Mouse (Mus musculus) frontal cortex, postnatal 36 days (tissue): ENCODE measurements around the gene Fam155a.

Experiments used
- DNase-seq, 2 experiments: peaks; one replicate each; pipeline ENCODE4 v3.0.0; 2022; ENCODE audit warnings: low spot score in 2 of 2

Gene Fam155a

DNA sequence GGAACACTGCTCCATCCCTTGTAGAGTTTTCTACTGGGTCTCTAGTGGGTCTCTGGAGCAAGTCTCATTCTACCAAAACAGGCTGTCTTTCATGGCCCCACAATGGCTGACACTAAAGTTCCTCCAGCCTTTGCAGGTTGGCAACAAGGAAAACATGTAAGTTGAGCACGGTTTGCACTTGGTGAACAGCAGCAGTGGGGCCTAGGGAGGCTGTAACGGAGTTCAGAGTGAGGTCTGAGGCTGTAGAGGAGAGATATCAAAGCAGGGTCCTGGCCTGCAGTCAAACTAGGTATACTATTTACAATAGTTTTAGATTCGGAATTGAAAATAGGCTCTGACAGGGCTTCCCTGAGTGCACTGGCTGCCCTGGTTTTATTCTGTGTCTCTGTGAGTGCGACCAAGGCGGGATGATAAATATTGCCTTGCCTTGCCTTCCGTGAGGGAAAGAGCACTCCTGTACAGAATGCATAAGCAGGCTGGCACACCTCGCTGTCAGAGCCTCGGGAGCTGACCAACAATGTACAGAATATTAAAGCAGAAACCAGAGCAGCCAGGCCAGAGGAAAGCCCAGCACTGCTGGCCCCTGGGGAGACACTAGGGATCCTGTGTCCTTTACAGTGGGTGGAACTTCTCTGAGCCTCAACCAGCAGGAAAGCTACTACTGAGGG, 277.3 kb downstream of the Fam155a start:
- DNase-seq, result no peak

GRCm38 (mm10) chr8:9482565-9482964, 288.4 kb downstream of the Fam155a start:
- DNase-seq, result no peak

DNA sequence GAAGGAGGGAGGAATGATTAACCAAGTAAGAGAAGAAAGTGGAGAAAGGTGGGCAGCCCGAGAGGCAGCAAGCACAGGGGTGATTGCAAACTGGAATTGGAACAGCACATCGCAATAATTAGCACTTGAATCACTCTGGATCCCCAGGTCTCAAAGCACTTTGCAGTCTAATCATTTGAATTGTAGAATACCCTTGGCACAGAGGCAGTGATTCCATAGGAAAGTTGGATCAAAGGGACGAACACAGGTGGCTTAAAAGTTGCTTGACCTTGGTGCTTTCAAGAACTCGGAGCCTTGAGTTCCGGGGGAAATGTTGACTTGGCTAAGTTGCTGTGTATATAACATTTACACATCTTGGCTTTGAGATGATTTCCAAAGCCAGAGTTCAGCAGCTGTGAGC, 299.7 kb downstream of the Fam155a start:
- no peak for DNase-seq

DNA sequence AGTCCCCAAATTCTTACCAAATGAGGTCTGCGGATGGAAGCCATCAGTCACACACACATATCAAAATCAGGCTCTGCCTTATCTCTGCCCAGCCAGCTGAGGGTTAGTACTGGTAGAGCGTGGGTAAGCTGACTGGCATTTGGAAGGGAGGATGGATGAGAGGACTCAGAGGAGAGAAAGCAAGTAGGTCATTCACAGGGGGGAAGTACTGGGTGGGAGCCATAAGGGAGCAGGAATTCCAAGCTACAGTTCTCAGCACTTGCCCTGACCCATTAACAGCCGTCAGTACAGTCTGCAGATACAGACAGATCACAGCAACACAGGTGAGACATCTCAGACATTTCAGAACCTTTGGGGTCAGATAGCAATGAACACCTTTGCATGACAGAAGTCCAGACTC, 300.8 kb downstream of the Fam155a start:
- DNase-seq, result no peak

DNA sequence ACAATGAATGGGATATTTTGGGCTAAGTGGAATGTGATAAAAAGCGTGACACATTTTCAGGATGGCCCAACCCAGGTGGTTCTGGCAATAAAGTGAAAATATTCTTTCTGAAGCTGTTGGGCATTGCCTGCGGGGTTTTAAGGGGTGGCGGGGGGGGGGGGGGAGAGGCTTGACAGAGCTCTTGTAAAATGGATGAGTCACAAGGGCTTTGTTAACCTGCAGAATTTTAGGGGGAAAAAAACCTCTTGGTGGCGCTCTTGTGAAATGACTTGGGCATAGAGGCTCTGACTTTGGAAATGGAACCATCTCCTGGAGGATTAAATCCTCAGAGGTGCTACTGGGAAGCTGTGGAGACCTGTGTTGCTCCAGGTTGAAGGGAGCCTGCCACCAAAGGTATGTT, 309.9 kb downstream of the Fam155a start:
- no peak for DNase-seq

DNA sequence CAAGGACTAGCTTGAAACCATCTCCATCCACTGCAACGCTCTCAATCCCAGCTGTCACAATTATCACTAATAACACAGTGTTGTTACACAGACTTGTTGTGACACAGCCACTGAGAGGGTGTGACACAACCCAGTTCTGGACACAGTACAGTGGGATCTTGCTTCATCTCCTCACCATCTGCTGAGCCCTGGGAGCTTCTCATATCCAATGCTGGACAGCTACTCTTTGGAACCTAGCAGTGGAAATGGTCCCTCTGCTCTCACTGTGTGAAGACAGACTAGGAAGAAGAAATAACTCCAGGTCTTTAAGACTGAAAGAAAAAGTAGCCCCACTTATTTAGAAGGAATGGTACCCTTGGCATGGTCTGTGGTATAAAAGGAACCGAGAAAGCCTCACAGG, 310.3 kb downstream of the Fam155a start:
- DNase-seq, result no peak

- DNase-seq, result no peak
Measured at GRCm38 (mm10) chr8:9458614-9459013, 312.3 kb downstream of the Fam155a start.

DNA sequence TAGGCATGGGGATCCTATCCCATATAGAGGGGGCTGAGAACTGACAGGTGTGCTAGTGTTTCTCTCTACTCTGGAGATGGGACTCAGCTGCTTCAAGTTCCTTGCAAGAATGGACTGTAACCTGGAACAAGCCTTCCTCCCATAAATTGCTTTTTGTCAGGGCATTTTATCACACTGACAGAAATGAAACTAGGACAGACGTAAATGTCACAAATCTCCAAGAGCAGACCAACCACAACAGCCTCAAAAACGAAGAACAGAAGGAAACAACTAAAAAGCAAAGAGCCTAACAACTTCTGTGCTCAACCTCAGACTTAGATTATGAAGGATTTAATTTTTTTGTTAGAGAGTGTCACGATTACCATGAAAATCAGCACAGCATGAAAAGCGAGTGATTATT, 315.8 kb downstream of the Fam155a start:
- DNase-seq, result no peak

DNA sequence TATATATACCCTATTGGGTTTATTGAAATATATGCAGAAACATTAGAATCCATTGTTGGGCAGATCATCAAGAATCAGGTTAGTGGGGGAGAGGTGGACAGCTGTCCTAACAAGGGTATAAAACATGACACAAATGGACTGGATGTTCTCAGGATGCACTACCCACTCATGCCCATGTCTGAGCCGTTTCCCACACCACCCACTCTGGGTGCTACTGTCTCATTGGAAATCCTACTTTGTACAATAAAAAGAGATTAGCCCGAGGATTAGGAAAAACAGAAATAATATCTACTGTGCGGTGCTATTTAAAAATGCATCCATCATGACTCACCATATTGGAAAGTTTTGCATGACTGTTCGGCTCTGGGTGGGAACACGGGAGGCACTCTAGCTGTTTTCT, 317.2 kb downstream of the Fam155a start:
- DNase-seq, result no peak

DNA sequence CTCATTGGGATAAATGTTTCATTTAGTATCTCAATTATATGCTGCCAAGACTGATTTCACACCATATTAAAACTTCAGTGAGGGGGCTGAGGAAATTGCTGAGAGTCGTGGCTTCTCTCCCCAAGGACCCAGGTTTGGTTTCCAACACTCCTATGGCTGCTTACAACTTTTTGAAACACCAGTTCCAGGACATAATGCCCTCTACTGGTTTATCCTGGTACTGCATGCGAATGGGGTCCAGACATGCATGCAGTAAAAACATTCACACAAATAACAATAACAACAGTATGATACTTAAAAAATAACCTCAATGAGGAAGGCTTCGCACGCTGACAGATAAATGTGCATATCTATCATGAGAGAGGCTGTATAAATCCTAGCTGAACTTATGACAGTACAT, 319.4 kb downstream of the Fam155a start:
- no peak for DNase-seq

DNA sequence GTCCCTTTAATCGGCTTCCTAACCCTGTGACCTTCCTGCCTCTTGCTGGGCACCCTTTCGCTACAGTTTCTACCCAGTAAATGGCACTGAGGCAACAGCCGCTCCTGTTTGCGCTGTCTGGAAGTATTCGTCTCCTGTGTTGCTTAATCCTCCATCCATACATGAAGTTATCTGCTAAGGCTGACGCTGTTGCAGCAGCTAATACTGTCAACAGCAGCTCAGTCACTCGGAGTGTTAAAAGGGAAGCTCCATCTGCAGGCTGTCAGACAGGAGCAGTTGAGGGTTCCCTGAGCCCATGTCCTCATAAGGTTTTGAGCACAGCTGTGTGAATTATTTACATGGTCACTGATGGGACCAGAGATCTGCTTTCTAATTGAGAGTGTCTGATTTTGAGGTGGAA, 322.3 kb downstream of the Fam155a start:
- no peak for DNase-seq

DNA sequence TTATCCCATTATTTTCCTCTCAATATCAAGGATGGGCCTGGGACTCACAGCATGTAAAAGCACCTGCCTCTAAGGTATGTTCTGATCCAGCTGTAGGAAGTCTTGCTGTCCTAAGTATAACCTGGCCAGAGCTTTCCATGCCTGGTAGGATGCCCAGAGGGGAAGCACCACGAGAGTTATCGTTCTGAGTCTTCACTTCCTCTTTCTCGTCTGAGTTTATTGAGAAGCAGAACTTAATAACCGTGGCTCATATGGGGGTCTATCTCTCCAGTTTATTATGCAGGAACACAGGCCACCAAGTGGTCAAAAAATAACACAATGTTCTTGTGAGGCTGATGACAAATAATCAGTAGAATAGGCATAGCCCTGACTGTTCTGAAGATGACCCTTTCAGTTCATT, 333.1 kb downstream of the Fam155a start:
- DNase-seq, result no peak

GRCm38 (mm10) chr8:9435501-9435900, 335.5 kb downstream of the Fam155a start:
- no peak for DNase-seq

DNA sequence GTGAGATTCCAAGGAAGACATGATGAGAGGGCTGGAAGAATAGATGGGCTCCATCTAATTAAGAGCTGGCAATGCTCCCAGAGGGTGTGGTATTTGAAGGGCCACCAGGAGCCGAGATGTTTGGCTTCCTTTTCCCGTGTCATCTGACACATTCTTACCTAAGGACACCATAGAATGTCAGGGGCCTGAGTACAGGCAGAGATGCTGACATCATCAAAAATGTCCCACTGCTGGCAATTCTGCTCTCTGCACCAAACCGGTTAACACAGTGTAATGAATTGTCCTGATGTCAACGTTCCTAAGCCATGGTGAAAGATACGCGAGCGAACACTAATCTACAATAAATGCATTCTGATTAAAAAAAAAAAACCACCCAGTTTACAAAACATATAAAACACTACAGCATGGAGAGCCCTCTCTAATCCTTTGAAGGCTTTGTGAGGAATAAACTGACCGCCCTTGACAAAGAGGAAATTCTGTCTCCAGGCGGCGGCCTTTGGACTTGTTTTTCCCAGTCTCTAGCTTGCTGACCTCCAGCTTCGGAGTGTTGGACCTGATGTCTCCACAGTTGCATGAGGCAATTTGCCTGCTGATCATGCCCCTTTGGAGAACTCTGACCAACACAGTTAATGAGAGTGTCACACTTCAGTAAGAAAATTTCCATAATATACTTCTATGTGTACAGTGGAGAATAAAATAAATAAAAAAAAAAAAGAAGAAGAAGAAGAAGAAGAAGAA, 338.2 kb downstream of the Fam155a start:
- DNase-seq, result no peak

GRCm38 (mm10) chr8:9428846-9429245, 342.1 kb downstream of the Fam155a start:
- no peak for DNase-seq

DNA sequence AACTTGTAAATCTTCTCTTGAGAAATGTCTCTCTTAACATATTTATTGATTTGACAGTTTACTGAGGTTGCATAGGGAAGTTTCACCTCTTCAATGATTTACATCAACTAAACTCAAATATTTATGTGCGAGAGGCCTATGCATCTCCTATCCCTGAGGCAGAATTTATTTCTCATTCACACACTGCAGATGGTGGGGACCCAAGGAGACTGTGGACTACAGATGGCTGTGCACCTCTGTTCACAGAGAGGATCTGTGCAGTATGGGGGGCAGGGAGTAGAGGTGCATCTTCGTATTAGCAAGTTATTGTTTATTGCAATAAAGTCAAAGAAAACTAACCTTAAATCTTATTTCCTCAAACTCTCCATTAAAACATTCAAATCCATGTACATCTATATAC, 346.9 kb downstream of the Fam155a start:
- DNase-seq, result no peak

- peak in 1 of 2 experiments; percentile 17 for DNase-seq
Measured at GRCm38 (mm10) chr8:9423590-9423989, 347.4 kb downstream of the Fam155a start.

GRCm38 (mm10) chr8:9423184-9423583, 347.8 kb downstream of the Fam155a start:
- no peak for DNase-seq

DNA sequence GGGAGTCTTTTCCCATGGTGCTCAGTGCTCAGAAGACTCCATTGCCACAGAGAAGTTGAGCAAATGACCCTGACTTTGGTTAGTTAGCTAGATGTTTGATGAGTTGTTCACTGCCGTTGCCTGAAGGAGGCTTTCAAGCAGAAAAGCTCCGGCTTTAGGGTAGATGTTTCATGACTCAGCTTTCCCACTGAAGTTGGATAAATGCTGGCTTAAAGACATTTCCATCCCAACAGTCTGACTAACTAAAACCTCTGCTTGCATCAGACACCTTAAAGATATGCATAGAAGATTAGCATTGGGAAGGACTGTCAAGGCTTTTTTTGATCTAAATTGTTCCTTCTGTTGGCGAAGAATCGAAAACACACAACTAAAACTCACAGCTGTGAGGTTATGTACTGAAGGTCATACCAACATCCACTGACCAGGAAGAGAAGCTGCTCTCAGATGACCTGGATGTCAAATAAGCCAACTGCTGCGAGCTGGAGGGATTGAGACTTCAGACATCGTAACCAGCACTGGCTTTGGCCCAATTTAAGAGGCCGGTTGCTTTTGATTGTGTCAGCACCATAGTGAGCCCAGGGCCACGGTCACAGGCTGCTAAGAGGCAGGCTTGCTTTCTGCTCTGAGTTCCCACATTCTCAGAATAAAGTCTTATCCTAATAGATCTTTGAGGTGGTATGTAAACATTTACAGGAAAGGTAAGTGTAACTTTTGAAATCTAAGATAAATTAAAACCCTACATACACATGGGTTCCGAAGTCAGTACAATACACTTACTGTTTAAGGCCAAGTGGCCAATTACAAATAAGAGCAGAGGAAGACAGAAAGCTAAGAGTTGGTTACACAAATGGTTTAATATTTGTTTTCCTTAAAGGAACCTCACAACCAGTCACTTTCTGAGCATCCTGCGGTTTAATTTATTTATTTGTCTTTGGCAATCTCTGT, 351.8 kb downstream of the Fam155a start:
- DNase-seq, result no peak

DNA sequence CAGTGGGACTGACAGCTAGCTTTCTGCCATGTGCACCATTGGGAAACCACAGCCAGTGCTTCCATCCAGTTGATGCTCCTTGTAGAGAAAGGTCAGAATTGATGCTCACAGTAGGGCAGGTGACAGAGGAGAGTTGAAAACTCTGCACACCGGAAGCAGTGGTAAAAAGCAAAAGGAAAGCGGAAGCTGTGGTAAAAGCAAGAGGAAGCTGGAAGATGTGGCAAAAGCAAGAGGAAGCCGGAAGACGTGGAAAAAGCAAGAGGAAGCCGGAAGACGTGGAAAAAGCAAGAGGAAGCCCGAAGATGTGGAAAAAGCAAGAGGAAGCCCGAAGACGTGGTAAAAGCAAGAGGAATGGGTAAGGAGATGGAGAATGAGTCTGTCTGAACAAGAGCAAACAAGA, 354.8 kb downstream of the Fam155a start:
- DNase-seq, result no peak

GRCm38 (mm10) chr8:9408480-9408879, 362.5 kb downstream of the Fam155a start:
- DNase-seq, result no peak

DNA sequence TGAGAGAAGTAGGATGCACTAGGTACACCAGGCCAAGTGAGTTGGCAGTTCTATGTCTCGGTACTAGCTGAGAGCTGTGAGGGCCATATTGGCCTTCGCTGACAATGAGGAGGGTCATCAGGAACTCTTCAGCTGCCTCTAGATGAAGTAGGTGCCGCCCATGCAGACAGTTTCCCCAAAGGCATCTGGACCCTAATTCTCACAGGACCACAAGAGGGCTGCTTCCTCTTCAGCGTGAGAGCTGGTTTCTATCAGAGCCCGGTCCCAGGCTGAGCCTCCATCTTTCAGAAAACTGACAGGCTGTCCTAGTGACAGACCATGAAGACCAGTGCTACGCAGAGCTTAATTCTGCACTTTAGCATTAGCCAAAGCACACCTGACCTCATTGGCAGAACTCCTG, 364.8 kb downstream of the Fam155a start:
- DNase-seq, result no peak

DNA sequence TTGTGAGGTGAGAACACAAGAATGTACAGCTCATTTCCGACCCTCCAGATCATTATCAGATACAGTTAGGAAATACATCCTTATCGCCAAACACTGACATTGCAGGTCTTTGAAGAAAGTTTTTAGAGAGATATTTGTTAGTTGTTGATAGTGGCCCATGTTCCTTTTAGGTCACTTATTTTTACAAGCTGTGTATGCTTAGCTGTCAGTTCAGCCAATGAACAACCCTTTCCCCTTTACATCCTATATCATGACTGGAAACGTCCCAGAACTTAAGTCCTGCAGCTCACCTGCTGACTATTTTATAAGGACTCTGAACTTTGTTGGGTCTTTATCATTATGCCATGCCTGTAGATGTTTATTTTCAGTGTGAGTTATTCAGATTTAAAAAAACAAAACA, 366.3 kb downstream of the Fam155a start:
- no peak for DNase-seq
